Mouse (Mus musculus): ENCODE data around the gene Pde12. TPM values are rescaled to one million over a fixed set of nuclear protein-coding genes. Genes with fewer than 3 reads are reported as not detected.
A peak's percentile ranks its signal among the peaks of the same experiment; 100 is the strongest.

Pde12 gene
- total RNA-seq, 2 experiments from 2014 or later, result 3.2 to 4.9 TPM

- Histone ChIP-seq H3K27ac (peak overlapping the region; percentile 98), H3K4me3 (peak overlapping the region; percentile 94)
- intact Hi-C loops (cut with DNase I), result loop anchor here (2.0 to 5.0 kb wide), 2 partner anchors 57 to 150 kb away; no protein-coding TSS in a partner anchor
- no peak for DNase-seq
- no peak for TF ChIP-seq CTCF (IDR thresholded peaks at IDR 0.05)
Observed at GRCm38 (mm10) chr14:26639251-26639650, 30.4 kb downstream of the Pde12 start.

- TF ChIP-seq CTCF (IDR thresholded peaks at IDR 0.05), result no peak
- intact Hi-C loops (cut with DNase I), result loop anchor here (2.0 to 5.0 kb wide), 2 partner anchors 56 to 150 kb away; no protein-coding TSS in a partner anchor
- Histone ChIP-seq H3K4me3 (peak overlapping the region; percentile 94), H3K27ac (peak overlapping the region; percentile 98)
- DNase-seq, result peak; percentile 73
Observed at GRCm38 (mm10) chr14:26638708-26639084, 31.0 kb downstream of the Pde12 start.

DNA sequence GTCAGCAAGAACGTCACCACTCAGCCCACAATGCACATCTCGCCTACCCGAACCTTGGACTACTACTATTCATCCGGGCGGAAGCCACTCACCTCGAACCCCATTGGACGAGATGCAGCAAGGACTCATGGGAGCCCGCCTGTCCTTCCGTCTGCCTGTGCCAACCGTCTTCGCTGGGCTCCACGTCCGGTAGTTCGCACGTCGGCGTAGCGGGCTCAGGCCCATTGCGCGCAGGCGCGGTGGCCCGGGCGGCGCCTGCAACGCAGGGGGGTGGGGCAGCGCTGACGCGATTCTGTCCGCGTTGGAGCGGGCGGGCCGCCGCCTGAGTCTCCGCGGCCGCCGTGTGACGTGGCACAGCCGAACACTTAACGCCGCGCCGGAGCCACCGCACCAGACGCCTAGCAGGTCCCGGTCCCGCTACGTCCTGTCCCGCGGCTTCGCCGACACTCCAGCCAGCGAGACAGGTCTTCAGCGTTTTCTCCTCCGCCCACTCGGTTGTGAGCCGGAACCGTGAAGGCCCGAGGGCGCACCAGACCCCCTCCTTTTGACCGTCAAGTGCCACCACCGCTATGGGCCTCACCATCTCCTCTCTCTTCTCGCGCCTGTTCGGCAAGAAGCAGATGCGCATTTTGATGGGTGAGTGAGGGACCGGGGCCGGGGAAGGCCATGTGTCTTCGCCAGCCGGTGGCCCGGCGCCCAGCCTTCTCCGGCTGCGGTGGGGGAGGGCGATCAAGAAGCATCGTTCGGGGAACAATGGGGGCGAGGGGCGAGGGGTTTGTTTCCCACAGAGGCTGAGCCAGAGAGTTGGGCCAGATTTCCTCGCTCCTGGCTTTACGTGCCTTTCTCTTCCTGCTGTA, 31.6 kb downstream of the Pde12 start, which contains the start of gene Arf4:
TSS of gene Arf4 (plus strand) at position 224 of the 857 bp plus-strand sequence.
- Histone ChIP-seq H3K27ac (peak within 1 kb of the TSS; percentile 98), H3K4me3 (peak within 1 kb of the TSS; percentile 94)
- intact Hi-C loops (cut with DNase I), result loop anchor here (2.0 to 5.0 kb wide), 3 partner anchors 56 to 149 kb away; partner anchors contain the start of gene Slmap
- peak; percentile 99 for DNase-seq
- no peak for TF ChIP-seq CTCF (IDR thresholded peaks at IDR 0.05)

- no peak for TF ChIP-seq CTCF (IDR thresholded peaks at IDR 0.05)
- intact Hi-C loops (cut with DNase I), result loop anchor here (2.0 to 5.0 kb wide), 2 partner anchors 55 to 102 kb away; partner anchors contain the start of gene Slmap
- peak; percentile 41 for DNase-seq
- Histone ChIP-seq H3K4me3 (peak overlapping the region; percentile 94), H3K27ac (peak overlapping the region; percentile 98)
Observed at GRCm38 (mm10) chr14:26637025-26637850, 32.4 kb downstream of the Pde12 start.

GRCm38 (mm10) chr14:26626605-26627140, 43.0 kb downstream of the Pde12 start:
- intact Hi-C loops (cut with DNase I), result no loop called here
- H3K27ac ChIP-seq, result no peak overlapping the region
- no peak for DNase-seq
- H3K4me3 ChIP-seq, result no peak overlapping the region
- no peak for TF ChIP-seq CTCF (IDR thresholded peaks at IDR 0.05)

- DNase-seq, result no peak
- intact Hi-C loops (cut with DNase I), result no loop called here
- no peak for TF ChIP-seq CTCF (IDR thresholded peaks at IDR 0.05)
- Histone ChIP-seq H3K27ac (no peak overlapping the region), H3K4me3 (no peak overlapping the region)
Observed at GRCm38 (mm10) chr14:26625301-26625700, 44.4 kb downstream of the Pde12 start.

DNA sequence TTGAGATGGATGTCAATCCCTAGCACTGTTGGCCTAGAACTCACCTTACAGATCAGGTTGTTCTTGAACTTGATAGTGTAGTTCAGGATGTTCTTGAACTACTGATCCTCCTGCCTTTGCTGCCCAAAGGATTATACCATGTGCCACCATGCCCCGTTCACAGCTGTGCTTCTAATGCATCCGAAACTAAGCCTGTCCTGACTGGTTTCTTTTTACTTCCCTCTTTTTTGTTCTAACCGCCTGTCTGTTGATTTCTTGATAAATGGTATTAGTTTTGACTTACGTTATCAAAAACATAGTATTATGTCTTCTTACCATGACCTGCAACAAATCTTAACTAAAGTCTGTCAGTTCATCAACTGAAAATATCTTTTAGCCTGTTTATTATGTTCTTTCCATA, 59.0 kb downstream of the Pde12 start:
- no peak for TF ChIP-seq CTCF (IDR thresholded peaks at IDR 0.05)
- intact Hi-C loops (cut with DNase I), result no loop called here
- no peak for DNase-seq

More for the DNA sequence above, 59.0 kb downstream of the Pde12 start:
- no peak overlapping the region for H3K27ac ChIP-seq
- H3K4me3 ChIP-seq, result no peak overlapping the region

Small RNA genes lying within 50 kb of the gene (microRNA-seq; reads per million reads assigned to microRNA genes)
- gene Mir7672, result not detected

Other genes with a start within 250 kb of the Pde12 start
- 100 to 1,000 TPM in 1 of 2 experiments, 10 to 100 TPM in 1; 65.4 to 115 TPM for gene Slmap, start 135.0 kb downstream of the Pde12 start, total RNA-seq (2021)
- gene Dennd6a, start 96.0 kb downstream of the Pde12 start, total RNA-seq (2021), result 1 to 10 TPM; 8.2 to 8.5 TPM
- 10 to 100 TPM; 27.0 to 36.3 TPM for gene Arf4, start 31.8 kb downstream of the Pde12 start, total RNA-seq (2021)
- gene Dnah12, start 23.4 kb upstream of the Pde12 start, total RNA-seq (2021), result not detected
- 100 to 1,000 TPM; 118 to 142 TPM for gene Asb14, start 224.7 kb upstream of the Pde12 start, total RNA-seq (2021)